Mouse (Mus musculus) gastrocnemius, adult 18-20 months (tissue): ENCODE data around the gene Tubb4a. TPM values are rescaled to one million over a fixed set of nuclear protein-coding genes. Genes with fewer than 3 reads are reported as not detected.
"Not testable (repeated sequence)": the region's sequence is repeated elsewhere in the genome, so short reads cannot be mapped to it uniquely, and the experiment has no call there.

Source experiments
- DNase-seq: peaks from one replicate; pipeline ENCODE4 v3.0.0; 2021; ENCODE audit warnings: low spot score
- total RNA-seq, 2 experiments: library from RNA; stranded (reverse); gene quantifications; 2 replicates each; pipeline ENCODE4 v1.2.3; 2021

Gene Tubb4a
- total RNA-seq, 2 experiments from 2014 or later = 0.78 to 1.1 TPM

DNA sequence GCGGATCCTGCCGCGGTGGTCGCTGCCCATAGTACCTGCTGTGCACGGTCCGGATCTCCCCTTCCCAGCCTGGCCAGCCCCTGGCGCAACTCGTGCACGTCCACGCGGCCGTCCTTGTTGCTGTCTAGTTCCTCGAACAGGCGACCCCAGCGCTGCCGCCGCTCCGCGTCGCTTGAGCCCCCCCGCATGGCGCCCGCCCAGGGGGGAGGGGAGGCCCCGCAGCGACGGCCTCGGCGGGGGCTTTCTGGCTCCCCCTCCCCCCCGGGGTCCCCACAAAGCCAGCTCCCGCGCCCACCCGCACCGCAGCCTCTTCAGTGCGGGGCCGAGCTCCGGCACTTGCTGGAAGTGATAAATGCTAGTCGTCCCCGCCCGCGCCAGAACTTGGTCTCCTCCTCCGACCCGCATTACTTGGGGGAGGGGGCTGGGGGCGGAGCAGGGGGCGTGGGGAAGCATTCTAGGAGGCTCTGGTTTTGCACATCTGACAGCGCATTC is 28.1 kb downstream of the Tubb4a start, which contains the start of gene Slc25a23:
TSS of gene Slc25a23 (minus strand) at position 378 of the 492 bp plus-strand sequence.
- peak; percentile 52 for DNase-seq

- DNase-seq = peak; percentile 41
These were observed 28.6 kb downstream of the Tubb4a start, which contains the start of gene Crb3 for GRCm38 (mm10) chr17:57058891-57059485. TSS of gene Crb3 (plus strand) at chr17:57059105.

- DNase-seq = no peak
These were observed 31.3 kb downstream of the Tubb4a start for GRCm38 (mm10) chr17:57056246-57056645.

- DNase-seq = not testable (repeated sequence)
These were observed 35.9 kb downstream of the Tubb4a start for GRCm38 (mm10) chr17:57051679-57052078.

DNA sequence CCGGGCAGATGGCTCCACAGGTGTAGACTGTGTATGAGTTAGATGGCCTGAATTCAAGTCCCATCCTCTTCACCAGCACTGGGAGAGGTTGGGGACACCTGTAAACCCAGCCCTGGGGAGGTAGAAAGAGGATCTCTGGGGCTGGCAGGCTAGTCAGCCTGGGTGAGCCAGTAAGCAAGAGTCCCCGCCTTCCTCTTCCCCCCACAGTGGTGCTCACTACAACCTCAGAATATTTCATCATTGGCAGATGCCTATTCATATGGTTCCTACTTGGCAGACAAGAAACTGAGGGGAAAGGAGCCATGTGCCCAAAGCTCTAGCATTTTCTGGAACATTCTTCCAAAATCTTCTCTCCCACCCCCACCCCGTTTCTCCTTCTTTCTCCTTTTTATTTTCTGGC is 38.8 kb downstream of the Tubb4a start:
- no peak for DNase-seq

GRCm38 (mm10) chr17:57047406-57047805 is 40.2 kb downstream of the Tubb4a start:
- DNase-seq = no peak

DNA sequence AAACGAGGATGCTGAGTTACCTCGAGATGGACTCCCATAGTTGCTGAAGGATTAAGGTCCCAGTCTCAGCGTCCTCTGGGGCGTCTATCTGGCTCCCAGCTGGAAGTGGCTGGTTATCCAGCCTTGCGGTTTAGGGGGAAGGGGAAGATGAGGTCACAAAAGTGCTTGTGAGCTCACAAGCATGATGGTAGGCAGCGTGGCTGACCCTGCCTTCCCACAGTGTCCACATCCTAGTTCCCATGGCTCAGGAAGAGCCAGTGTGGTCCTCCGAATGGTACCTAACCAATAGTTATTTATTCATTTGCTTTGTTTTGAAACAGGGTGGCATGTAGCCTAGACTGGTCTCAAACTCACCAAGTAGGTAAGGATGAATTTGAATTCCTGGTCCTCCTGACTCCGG is 46.0 kb downstream of the Tubb4a start, which contains the start of gene Slc25a41:
TSS of gene Slc25a41 (minus strand) at position 101 of the 400 bp plus-strand sequence.
- DNase-seq = no peak

- no peak for DNase-seq
These were observed 48.6 kb downstream of the Tubb4a start for GRCm38 (mm10) chr17:57038978-57039377.

DNA sequence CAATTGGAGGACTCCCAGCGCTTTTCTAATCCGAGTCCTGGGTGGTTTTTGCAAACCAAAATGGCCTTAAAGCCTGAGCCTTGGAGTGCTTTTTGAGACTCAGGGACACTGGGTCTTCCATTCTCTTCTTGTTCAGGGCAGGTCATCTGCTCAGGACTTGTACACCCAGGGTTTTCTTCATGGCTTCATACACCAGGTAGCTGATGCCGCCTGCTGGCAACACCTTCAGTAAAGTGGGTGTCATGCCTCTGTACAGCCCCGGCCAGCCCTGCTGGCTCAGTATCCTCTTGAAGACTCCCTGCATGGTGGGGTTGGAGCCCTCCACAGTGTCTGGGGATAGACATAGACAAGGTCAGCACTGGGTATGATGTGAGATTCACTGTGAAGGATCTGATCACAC is 54.7 kb downstream of the Tubb4a start:
- no peak for DNase-seq

- peak; percentile 100 for DNase-seq
These were observed 55.7 kb downstream of the Tubb4a start for GRCm38 (mm10) chr17:57031661-57032420.

GRCm38 (mm10) chr17:57030931-57031660 is 56.5 kb downstream of the Tubb4a start, which contains the start of gene Khsrp:
TSS of gene Khsrp (minus strand) at chr17:57031522.
- no peak for DNase-seq

Other genes starting within 250 kb of the Tubb4a start
- not detected for gene Acsbg2, start 213.3 kb downstream of the Tubb4a start, total RNA-seq
- not detected for gene 1700061G19Rik, start 212.3 kb downstream of the Tubb4a start, total RNA-seq
- gene Mllt1, start 152.4 kb downstream of the Tubb4a start, total RNA-seq = 10 to 100 TPM; 22.0 to 22.2 TPM
- gene Acer1, start 105.7 kb downstream of the Tubb4a start, total RNA-seq = not detected
- 10 to 100 TPM; 36.9 to 38.3 TPM for gene Clpp, start 97.5 kb downstream of the Tubb4a start, total RNA-seq
- gene Alkbh7, start 90.4 kb downstream of the Tubb4a start, total RNA-seq = 10 to 100 TPM; 26.9 to 27.9 TPM
- gene Pspn, start 87.8 kb downstream of the Tubb4a start, total RNA-seq = not detected
- gene Gtf2f1, start 76.5 kb downstream of the Tubb4a start, total RNA-seq = 10 to 100 TPM; 17.1 to 19.0 TPM
- gene Gm17949, start 76.3 kb downstream of the Tubb4a start, total RNA-seq = not detected
- 10 to 100 TPM; 25.9 to 27.4 TPM for gene Khsrp, start 56.3 kb downstream of the Tubb4a start, total RNA-seq
- not detected for gene Slc25a41, start 46.1 kb downstream of the Tubb4a start, total RNA-seq
- gene Crb3, start 28.7 kb downstream of the Tubb4a start, total RNA-seq = under 1 TPM in 1 of 2 experiments, not detected in 1; 0.31 TPM
- 10 to 100 TPM; 34.1 to 40.3 TPM for gene Slc25a23, start 27.9 kb downstream of the Tubb4a start, total RNA-seq
- under 1 TPM; 0.21 to 0.46 TPM for gene Dennd1c, start 9.3 kb downstream of the Tubb4a start, total RNA-seq
- gene Tnfsf9, start 17.5 kb upstream of the Tubb4a start, total RNA-seq = under 1 TPM in 1 of 2 experiments, not detected in 1; 0.57 TPM
- gene Cd70, start 62.0 kb upstream of the Tubb4a start, total RNA-seq = not detected
- not detected for gene Tnfsf14, start 106.4 kb upstream of the Tubb4a start, total RNA-seq
- 10 to 100 TPM; 23.2 to 26.2 TPM for gene C3, start 140.4 kb upstream of the Tubb4a start, total RNA-seq
- 10 to 100 TPM; 22.6 to 25.4 TPM for gene Gpr108, start 160.7 kb upstream of the Tubb4a start, total RNA-seq
- 100 to 1,000 TPM; 142 to 174 TPM for gene Trip10, start 161.7 kb upstream of the Tubb4a start, total RNA-seq
- under 1 TPM; 0.32 to 0.71 TPM for gene Vav1, start 191.3 kb upstream of the Tubb4a start, total RNA-seq